Mouse (Mus musculus) right cerebral cortex, postnatal 10 days (tissue): Measurements from ENCODE around the gene Vwa3a.
A peak's percentile ranks its signal among the peaks of the same experiment; 100 is the strongest.

Source experiments
- DNase-seq, 2 experiments: peaks; one replicate each; pipeline ENCODE4 v3.0.0; 2021; ENCODE audit warnings: low spot score in 2 of 2

The Vwa3a gene

GRCm38 (mm10) chr7:120746821-120747220 lies 7.7 kb downstream of the Vwa3a start:
- no peak for DNase-seq

- no peak for DNase-seq
Observed at GRCm38 (mm10) chr7:120748478-120748877, 9.4 kb downstream of the Vwa3a start.

- DNase-seq: no peak
Observed at GRCm38 (mm10) chr7:120751330-120751729, 12.2 kb downstream of the Vwa3a start.

- no peak for DNase-seq
Observed at GRCm38 (mm10) chr7:120751906-120752305, 12.8 kb downstream of the Vwa3a start.

GRCm38 (mm10) chr7:120754671-120755070 lies 15.6 kb downstream of the Vwa3a start:
- peak; percentile 85 to 91 for DNase-seq

- no peak for DNase-seq
Observed at GRCm38 (mm10) chr7:120767369-120767768, 28.3 kb downstream of the Vwa3a start.

- no peak for DNase-seq
Observed at GRCm38 (mm10) chr7:120771389-120771788, 32.3 kb downstream of the Vwa3a start.

GRCm38 (mm10) chr7:120778012-120778411 lies 38.9 kb downstream of the Vwa3a start:
- no peak for DNase-seq

- no peak for DNase-seq
Observed at GRCm38 (mm10) chr7:120795544-120795943, 56.4 kb downstream of the Vwa3a start.

- no peak for DNase-seq
Observed at GRCm38 (mm10) chr7:120796369-120796768, 57.3 kb downstream of the Vwa3a start.

- no peak for DNase-seq
Observed at GRCm38 (mm10) chr7:120803268-120803667, 64.2 kb downstream of the Vwa3a start.

GRCm38 (mm10) chr7:120809705-120810104 lies 70.6 kb downstream of the Vwa3a start:
- no peak for DNase-seq

- no peak for DNase-seq
Observed at GRCm38 (mm10) chr7:120811834-120812415, 72.8 kb downstream of the Vwa3a start, which contains the start of gene Gm5737. Gene Gm5737 (plus strand): TSS chr7:120812365.

GRCm38 (mm10) chr7:120817552-120817951 lies 78.4 kb downstream of the Vwa3a start:
- DNase-seq: no peak

- DNase-seq: no peak
Observed at GRCm38 (mm10) chr7:120819386-120819785, 80.3 kb downstream of the Vwa3a start.

- peak; percentile 70 to 81 for DNase-seq
Observed at GRCm38 (mm10) chr7:120823248-120823647, 84.1 kb downstream of the Vwa3a start.

GRCm38 (mm10) chr7:120825097-120825496 lies 86.0 kb downstream of the Vwa3a start:
- DNase-seq: no peak

- peak in 1 of 2 experiments; percentile 50 for DNase-seq
Observed at GRCm38 (mm10) chr7:120826408-120826807, 87.3 kb downstream of the Vwa3a start.

- peak; percentile 54 to 64 for DNase-seq
Observed at GRCm38 (mm10) chr7:120830431-120831381, 91.6 kb downstream of the Vwa3a start.

GRCm38 (mm10) chr7:120834426-120834825 lies 95.3 kb downstream of the Vwa3a start:
- DNase-seq: no peak

- DNase-seq: peak; percentile 82 to 87
Observed at GRCm38 (mm10) chr7:120834863-120835372, 95.8 kb downstream of the Vwa3a start.
